Mouse (Mus musculus): ENCODE results near the gene Emcn.
A peak's percentile ranks its signal among the peaks of the same experiment; 100 is the strongest.

The Emcn gene

DNA sequence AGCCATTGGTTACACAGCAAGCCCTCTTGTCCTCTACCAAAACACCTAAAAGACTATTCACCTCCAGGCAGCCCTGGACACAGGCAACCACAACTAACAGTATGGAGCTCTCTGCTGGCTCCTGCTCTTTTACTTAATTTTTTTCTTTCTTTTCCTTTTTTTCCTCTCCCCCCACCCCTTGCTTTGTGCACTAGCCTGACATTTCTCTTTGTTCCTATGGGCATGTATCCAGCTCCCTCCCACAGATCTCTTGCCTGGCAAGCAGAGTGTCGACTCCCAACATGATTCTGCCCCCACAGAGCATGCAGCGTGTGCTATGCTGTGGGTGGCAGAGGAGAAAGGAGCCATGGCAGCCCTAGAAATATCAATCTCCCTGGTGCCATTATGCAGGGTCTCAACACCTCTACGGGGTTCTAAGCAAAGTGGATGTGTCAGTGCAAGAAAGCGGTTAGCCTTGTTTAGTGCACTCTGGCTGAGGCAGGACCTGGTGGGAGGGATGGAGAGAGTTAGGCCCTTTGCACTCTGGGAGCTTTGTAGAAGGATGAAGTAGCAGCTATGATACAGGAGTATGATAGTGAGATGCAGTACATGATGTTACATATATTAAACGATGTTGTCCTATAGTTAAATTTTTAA, 74.7 kb downstream of the Emcn start:
- peak; percentile 55 to 83 for DNase-seq

DNA sequence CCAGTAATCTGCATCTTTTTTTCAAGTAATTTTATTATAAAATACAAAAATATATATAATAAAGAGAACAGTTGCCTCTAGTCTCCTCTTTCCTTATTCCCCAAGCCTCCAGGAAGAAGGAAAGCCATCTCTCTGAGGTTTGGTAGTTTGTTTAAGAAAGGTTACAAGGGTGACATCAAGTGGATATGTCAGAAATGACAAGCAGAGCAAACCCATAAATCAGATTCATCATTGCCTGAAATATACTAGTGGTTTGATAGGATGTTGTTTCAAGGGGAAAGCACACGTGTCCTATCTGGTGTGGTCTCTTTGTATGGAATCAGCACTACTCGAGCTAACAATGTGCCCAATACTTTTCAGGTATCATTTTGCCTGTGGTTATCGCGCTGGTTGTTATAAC, 77.8 kb downstream of the Emcn start:
- peak; percentile 39 to 76 for DNase-seq

DNA sequence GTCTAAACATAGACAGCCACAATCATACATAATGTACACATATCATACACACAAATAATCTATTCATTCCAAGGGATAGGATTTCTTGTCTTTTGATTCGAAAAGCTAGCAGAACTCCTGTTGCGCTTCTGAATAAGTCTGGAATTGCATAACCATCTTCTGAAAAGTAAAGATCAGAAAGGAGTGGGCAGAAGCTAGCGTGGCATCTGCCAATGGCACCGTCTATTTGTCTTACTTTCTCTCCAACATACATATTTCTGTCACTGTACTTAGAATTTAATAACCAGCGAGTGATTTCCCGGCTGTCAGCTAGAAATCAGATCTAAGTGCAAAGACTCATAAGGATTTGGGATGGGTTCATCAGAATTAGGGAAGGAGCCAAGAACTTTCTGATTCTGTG, 88.6 kb downstream of the Emcn start:
- DNase-seq, result no peak

DNA sequence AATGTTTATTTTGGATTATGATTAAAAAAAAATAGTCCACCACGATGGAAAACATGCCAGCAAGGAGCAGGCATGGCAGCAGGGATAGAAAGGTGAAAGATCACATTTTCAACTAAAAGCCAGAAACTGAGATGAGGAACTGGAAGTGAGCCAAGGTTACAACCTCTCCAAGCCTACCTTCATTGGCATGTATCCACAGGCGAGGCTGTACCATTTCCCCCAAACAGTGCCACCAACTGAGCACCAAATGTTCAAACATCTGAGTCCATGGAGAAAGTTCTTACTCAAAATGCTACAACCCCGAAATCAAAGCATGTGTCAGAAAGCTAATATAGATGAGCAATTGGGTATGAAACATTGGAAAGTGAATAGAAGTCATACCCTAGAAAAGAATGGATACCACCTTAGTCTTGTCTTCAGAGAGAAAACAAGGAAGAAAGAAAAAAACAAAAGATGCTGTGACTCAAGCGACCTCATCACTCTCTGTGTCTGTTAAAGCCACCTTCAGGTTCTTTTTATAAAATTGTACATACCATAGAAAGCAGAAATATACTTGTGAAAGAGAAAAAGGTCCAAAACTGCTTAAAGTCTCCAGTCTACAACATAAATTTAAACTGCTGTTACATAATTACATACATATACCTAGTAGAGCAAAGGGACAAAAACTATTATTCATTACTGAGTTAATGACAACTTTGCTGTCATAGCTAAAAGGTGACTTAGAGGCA, 124.2 kb downstream of the Emcn start:
- peak; percentile 59 to 91 for DNase-seq

DNA sequence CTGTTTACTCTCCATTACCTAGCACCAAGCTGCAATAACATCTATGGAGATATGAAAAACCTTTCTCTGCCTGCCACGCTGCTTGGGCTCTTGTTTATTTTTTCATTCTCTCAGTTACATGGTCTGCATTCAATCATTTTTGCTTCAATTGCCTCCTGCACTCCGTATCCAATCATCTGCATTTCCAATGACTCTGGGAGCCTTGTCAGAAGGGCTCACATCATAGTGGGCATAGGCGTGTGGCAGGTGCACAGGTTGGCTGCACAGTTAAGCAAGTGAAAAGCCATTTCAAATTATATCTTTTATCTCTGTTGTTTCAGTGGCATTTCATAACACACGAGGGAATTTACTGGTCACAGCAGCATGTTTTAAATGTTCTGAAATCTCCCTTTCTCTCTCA, 125.1 kb downstream of the Emcn start:
- DNase-seq, result peak; percentile 51 to 75

DNA sequence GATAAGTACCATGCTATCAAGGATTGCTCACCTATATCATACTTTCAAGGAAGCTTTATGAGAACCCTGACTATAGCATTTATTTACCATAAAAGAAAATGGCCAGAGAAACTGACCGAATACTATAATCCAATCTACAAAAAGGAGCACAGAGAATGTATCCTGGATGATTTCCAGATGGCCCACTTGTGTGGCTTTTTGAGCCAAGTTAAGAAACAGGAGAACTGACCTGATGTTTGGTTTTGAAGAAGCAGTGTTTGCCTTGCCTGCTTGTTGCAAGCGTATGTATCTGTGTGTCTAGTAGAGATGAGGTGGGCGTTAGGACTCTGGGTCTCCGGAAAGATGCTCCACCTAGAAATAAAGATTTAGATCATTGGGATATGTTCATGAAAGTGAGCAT, 125.9 kb downstream of the Emcn start:
- DNase-seq, result peak; percentile 16 to 61

DNA sequence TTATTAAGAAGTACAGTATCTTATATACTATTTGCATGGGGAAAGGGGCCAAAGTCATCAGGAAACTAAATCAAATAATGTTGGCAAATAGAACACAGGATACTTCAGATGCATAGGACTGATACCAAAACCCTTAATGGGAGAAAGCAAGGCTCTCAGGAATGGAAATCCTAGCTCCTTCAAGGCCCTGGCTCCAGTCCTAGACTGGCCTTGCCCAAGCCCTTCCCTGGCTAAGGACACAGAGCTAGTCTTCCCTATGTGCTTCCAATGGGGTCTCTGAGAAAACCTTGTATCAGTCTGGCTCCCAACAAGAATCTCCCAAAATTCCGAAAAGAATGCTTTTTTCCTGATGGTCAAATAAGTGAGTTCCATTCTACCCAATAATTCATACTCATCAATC, 126.5 kb downstream of the Emcn start:
- peak; percentile 18 to 43 for DNase-seq

DNA sequence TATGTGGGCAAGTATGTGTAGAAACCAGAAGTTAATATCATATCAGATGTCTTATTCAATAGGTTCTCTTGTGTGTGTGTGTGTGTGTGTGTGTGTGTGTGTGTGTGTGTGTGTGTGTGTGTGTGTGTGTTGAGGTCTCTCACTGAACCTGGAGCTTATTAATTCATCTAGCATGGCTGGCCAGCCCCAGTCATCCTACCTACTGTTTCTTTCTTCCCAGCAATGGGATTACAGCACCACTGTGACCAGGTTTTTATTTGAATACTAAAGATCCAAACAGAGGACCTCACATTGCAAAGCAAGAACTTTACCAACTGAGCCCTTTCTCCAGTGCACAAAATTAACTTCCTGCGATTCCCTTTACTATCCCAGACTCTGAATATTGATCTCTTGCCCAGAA, 131.3 kb downstream of the Emcn start:
- no peak for DNase-seq

DNA sequence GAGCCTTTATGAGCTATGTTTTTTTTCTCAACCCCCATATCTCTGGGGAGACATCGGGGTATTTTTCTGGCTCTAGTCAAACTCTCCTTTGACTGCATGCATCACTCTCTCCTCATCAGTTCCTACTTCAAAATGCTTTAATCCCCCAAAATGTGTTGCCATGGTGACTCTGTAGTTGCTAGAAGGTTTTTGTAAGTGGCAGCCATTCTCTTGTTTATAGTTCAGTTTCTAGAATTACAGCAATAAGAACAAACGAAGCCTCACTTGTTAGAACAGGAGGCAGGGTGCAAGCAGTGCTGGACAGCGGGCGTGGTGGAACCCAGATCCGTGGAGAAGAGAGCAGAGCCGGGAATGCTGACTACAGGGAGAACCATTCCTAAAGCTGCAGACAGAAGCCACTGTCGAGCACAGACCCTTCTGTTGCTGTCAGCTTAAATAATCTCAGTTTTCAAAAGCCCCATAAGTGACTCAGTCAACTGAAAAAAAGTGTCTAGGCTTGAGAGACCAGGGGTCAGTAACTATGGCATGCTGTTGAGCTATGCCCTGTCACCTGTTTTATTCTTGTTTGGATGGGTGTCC, 139.0 kb downstream of the Emcn start:
- no peak for DNase-seq

DNA sequence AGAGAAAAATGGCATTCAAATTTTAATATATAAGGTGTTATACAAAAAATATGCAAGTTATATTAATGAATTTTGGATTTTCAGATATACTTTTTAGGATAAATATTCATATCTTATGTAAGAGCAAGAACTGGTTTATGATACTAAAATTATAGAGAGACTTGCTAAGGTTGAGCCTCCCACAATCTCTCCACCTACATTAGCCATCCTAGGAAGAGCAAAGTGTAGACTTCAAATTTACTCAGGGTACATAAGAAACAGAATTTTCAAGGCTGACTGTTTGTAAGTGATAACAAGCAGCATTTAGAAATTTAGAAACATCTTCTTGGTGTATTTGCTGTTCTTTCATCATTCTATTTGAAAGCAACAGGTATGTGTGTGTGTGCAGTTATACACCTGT, 140.3 kb downstream of the Emcn start:
- no peak for DNase-seq
